Mouse (Mus musculus) E14TG2a.4 (cell line): Measurements from ENCODE around the gene Igfbp6.

Experiments used
- H3K27me3 ChIP-seq: 2 replicates; pipeline ENCODE4 v1.6.1; 2014; ENCODE audit warnings: low read length, control low read depth; ENCODE audit not compliant: insufficient read depth
- H3K36me3 ChIP-seq: 2 replicates; pipeline ENCODE4 v1.6.1; 2014; ENCODE audit warnings: low read length, control low read depth; ENCODE audit not compliant: insufficient read depth
- H3K4me1 ChIP-seq: replicated peaks from 2 replicates; pipeline ENCODE4 v1.6.1; 2014; ENCODE audit warnings: low read depth, low read length, control low read depth
- H3K4me3 ChIP-seq: replicated peaks from 2 replicates; pipeline ENCODE4 v1.5.1; 2014; ENCODE audit warnings: mild to moderate bottlenecking, low read length
- H3K9me3 ChIP-seq: 2 replicates; pipeline ENCODE4 v1.6.1; 2014; ENCODE audit warnings: low read length, control low read depth
- CTCF ChIP-seq: conservative IDR thresholded peaks from 2 replicates; pipeline ENCODE4 v1.5.1; 2014; ENCODE audit warnings: low read length
- NANOG ChIP-seq: IDR thresholded peaks from 2 replicates; pipeline ENCODE4 v1.6.1; 2014; ENCODE audit warnings: borderline replicate concordance, low read length, mixed read lengths
- POU5F1 ChIP-seq: IDR thresholded peaks from 2 replicates; pipeline ENCODE4 v1.6.1; 2014; ENCODE audit warnings: low read length, borderline replicate concordance

Igfbp6 gene

GRCm38 (mm10) chr15:102144274-102144711 lies at the start of gene Igfbp6:
Gene Igfbp6, plus strand, starts transcription at chr15:102144362.
- H3K4me3 ChIP-seq: peak within 1 kb of the TSS; percentile 75

GRCm38 (mm10) chr15:102094988-102095387 lies 49.2 kb upstream of the Igfbp6 start:
- H3K4me1 ChIP-seq: peaks cover 87% of the 10 kb centered on the region
- H3K9me3 ChIP-seq: no peaks in the 10 kb centered on the region
- peaks cover 93% of the 10 kb centered on the region for H3K36me3 ChIP-seq
- peaks cover 12% of the 10 kb centered on the region for H3K27me3 ChIP-seq
- no peak overlapping the region for H3K4me3 ChIP-seq
- TF ChIP-seq CTCF (no peak), NANOG (no peak), POU5F1 (no peak)

More at GRCm38 (mm10) chr15:102144274-102144711, at the start of gene Igfbp6:
- H3K4me1 ChIP-seq: peaks cover 33% of the 10 kb centered on the region
- H3K9me3 ChIP-seq: no peaks in the 10 kb centered on the region
- peaks cover 68% of the 10 kb centered on the region for H3K27me3 ChIP-seq
- H3K36me3 ChIP-seq: no peaks in the 10 kb centered on the region
- no peak for TF ChIP-seq CTCF
- TF ChIP-seq NANOG: no peak
- TF ChIP-seq POU5F1: no peak

- peaks cover 87% of the 10 kb centered on the region for H3K4me1 ChIP-seq
- no peaks in the 10 kb centered on the region for H3K9me3 ChIP-seq
- TF ChIP-seq NANOG (no peak), CTCF (no peak)
- no peak overlapping the region for H3K4me3 ChIP-seq
- peaks cover 27% of the 10 kb centered on the region for H3K27me3 ChIP-seq
- H3K36me3 ChIP-seq: peaks cover 70% of the 10 kb centered on the region
These were observed 46.8 kb upstream of the Igfbp6 start for GRCm38 (mm10) chr15:102097147-102097915.

- H3K36me3 ChIP-seq: peaks cover 62% of the 10 kb centered on the region
- peaks cover 88% of the 10 kb centered on the region for H3K4me1 ChIP-seq
- TF ChIP-seq NANOG (no peak), CTCF (no peak), POU5F1 (no peak)
- H3K27me3 ChIP-seq: peaks cover 34% of the 10 kb centered on the region
- H3K4me3 ChIP-seq: no peak overlapping the region
- no peaks in the 10 kb centered on the region for H3K9me3 ChIP-seq
These were observed 46.1 kb upstream of the Igfbp6 start for GRCm38 (mm10) chr15:102097991-102098555.

- peaks cover 88% of the 10 kb centered on the region for H3K4me1 ChIP-seq
- TF ChIP-seq CTCF: no peak
- TF ChIP-seq NANOG: no peak
- no peak for TF ChIP-seq POU5F1
- 0 out of 2 replicates have a peak overlapping the region, but pooled peaks have one; percentile 84 for H3K4me3 ChIP-seq
- H3K9me3 ChIP-seq: no peaks in the 10 kb centered on the region
- H3K36me3 ChIP-seq: peaks cover 51% of the 10 kb centered on the region
- H3K27me3 ChIP-seq: peaks cover 37% of the 10 kb centered on the region
These were observed 44.9 kb upstream of the Igfbp6 start for GRCm38 (mm10) chr15:102099260-102099659.

GRCm38 (mm10) chr15:102099771-102100160 lies 44.4 kb upstream of the Igfbp6 start:
- Histone ChIP-seq H3K9me3 (no peaks in the 10 kb centered on the region), H3K36me3 (peaks cover 46% of the 10 kb centered on the region), H3K4me3 (peak overlapping the region; percentile 84), H3K27me3 (peaks cover 37% of the 10 kb centered on the region), H3K4me1 (peaks cover 88% of the 10 kb centered on the region)
- TF ChIP-seq CTCF: no peak
- TF ChIP-seq POU5F1: no peak
- TF ChIP-seq NANOG: no peak

- Histone ChIP-seq H3K27me3 (peaks cover 42% of the 10 kb centered on the region), H3K4me3 (peak within 1 kb of the TSS; percentile 84), H3K9me3 (no peaks in the 10 kb centered on the region), H3K36me3 (peaks cover 42% of the 10 kb centered on the region), H3K4me1 (peaks cover 83% of the 10 kb centered on the region)
- TF ChIP-seq NANOG (no peak), CTCF (no peak), POU5F1 (no peak)
These were observed 43.8 kb upstream of the Igfbp6 start, which contains the start of gene Tns2 for GRCm38 (mm10) chr15:102100161-102100981. Gene Tns2, plus strand, starts transcription at chr15:102100413.
